Mouse (Mus musculus) lung, postnatal 0 days (tissue): ENCODE measurements around the gene Kcnq1. TPM values are rescaled to one million over a fixed set of nuclear protein-coding genes. Genes with fewer than 3 reads are reported as not detected.

Experiments
- ATAC-seq: fragments of 200-750 bp; cut with Nextera tagmentation; 2 replicates; pipeline ENCODE4 v1.8.0; 2017; ENCODE audit warnings: moderate library complexity
- DNase-seq: peaks from one replicate; pipeline ENCODE4 v3.0.0-alpha.2; 2016; ENCODE audit warnings: low spot score
- H3K27ac ChIP-seq: fragments of 300-500 bp; sonication (generic); 2 replicates; pipeline ENCODE4 v1.5.1; 2014; ENCODE audit warnings: antibody characterized with exemption, mild to moderate bottlenecking, low read length, mixed read lengths
- H3K27me3 ChIP-seq: fragments of 300-500 bp; sonication (generic); replicated peaks from 2 replicates; pipeline ENCODE4 v1.6.1; 2014; ENCODE audit warnings: low read length, mixed read lengths; ENCODE audit not compliant: insufficient read depth
- H3K36me3 ChIP-seq: fragments of 300-500 bp; sonication (generic); 2 replicates; pipeline ENCODE4 v1.6.1; 2014; ENCODE audit warnings: low read length, mixed read lengths; ENCODE audit not compliant: insufficient read depth
- H3K4me1 ChIP-seq: fragments of 300-500 bp; sonication (generic); 2 replicates; pipeline ENCODE4 v1.6.1; 2014; ENCODE audit warnings: antibody characterized with exemption, low read depth, low read length, mixed read lengths; ENCODE audit not compliant: insufficient read depth
- H3K4me2 ChIP-seq: fragments of 300-500 bp; sonication (generic); replicated peaks from 2 replicates; pipeline ENCODE4 v1.6.1; 2014; ENCODE audit warnings: low read depth, mild to moderate bottlenecking, low read length, moderate library complexity, mixed read lengths
- H3K4me3 ChIP-seq: fragments of 300-500 bp; sonication (generic); 2 replicates; pipeline ENCODE4 v1.5.1; 2014; ENCODE audit warnings: low read depth, low read length
- H3K9ac ChIP-seq: fragments of 300-500 bp; sonication (generic); replicated peaks from 2 replicates; pipeline ENCODE4 v1.6.1; 2014; ENCODE audit warnings: low read depth, mild to moderate bottlenecking
- H3K9me3 ChIP-seq: fragments of 300-500 bp; sonication (generic); 2 replicates; pipeline ENCODE4 v1.6.1; 2016; ENCODE audit warnings: low read length, mixed read lengths
- CTCF ChIP-seq: IDR thresholded peaks from 2 replicates; pipeline ENCODE4 v1.5.1; 2016; ENCODE audit warnings: antibody characterized with exemption, mild to moderate bottlenecking
- EP300 ChIP-seq: IDR thresholded peaks from 2 replicates; pipeline ENCODE4 v1.6.1; 2016; ENCODE audit warnings: antibody characterized with exemption, mild to moderate bottlenecking, control low read depth
- WGBS: fragments of 180-500 bp; shearing (Covaris S2); extraction: QIAGEN DNeasy Blood & Tissue Kit; methylation state at CpG from one replicate; pipeline ENCODE4 v1.1.7; 2014; 5-methylcytosine and 5-hydroxymethylcytosine counted together
- polyA plus RNA-seq: library from polyadenylated mRNA; unstranded; fragments of >200 nt; fragmentation: Nextera tagmentation; extraction: Ambion mirVana; gene quantifications from 2 replicates; pipeline ENCODE4 v1.2.1, GENCODE M21; 2015

Kcnq1 gene
- polyA plus RNA-seq, 1 experiment from 2014 or later, result 11.8 TPM

DNA sequence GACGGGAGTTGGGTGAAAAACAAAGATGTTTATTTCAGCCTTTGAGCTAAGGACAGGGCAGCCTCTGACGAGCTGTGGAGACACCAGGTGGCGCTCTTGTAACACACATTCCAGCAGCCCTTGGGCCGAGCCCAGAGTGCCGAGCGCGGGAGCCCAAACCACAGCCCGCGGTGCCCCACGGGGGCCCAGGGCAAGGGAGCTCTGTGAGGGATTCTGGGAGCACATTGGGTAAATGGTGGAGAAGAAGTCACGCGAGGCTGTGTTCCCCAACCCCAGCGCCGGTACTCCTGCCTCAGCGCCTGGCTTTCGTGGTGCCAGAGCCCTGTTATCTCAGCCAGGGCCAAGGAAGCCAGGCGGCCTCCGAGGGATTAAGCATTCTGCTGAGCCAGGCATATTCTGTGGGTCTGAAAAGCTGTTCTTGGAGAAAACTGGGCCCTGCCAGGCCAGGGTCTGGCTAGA is 47.8 kb downstream of the Kcnq1 start:
- TF ChIP-seq CTCF (peak; percentile 92), EP300 (no peak)
- WGBS, result 1% methylated on average over 18 of the region's 18 CpGs
- Histone ChIP-seq H3K9ac (no peak overlapping the region), H3K36me3 (no peaks in the 10 kb centered on the region), H3K27ac (no peak overlapping the region), H3K4me1 (peaks cover 8% of the 10 kb centered on the region; the same call in 1 of the 2 replicates), H3K4me3 (0 out of 2 replicates have a peak overlapping the region, but pooled peaks have one; percentile 14), H3K27me3 (no peaks in the 10 kb centered on the region), H3K9me3 (no peaks in the 10 kb centered on the region; the same call in 1 of the 2 replicates), H3K4me2 (peak overlapping the region; percentile 66)
- DNase-seq (peak; percentile 85), ATAC-seq (peak; percentile 91)

DNA sequence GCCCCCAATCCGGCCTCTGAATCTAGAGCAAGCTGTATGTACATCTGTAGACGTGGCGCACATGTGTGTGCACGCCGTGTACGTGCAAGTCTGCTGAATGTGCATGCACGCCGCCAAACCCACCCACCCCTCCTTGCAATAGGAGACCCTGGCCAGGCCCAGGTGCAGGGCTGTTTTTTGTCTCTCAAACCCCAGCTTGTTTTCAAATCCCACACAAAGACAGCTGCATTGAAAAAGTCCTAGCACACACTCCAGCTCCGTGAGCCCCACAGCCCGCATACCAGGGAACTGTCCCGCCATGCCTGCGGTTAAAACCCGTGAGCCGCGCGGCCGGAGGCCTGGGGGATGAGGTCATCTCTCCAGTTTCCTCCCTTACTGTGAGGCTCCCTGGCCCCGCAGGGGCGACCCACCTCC is 48.3 kb downstream of the Kcnq1 start:
- Histone ChIP-seq H3K36me3 (no peaks in the 10 kb centered on the region), H3K27ac (no peak overlapping the region), H3K9me3 (no peaks in the 10 kb centered on the region; the same call in 1 of the 2 replicates), H3K4me2 (peak overlapping the region; percentile 66; the same call in 1 of the 2 replicates), H3K4me3 (no peak overlapping the region), H3K9ac (0 out of 2 replicates have a peak overlapping the region, but pooled peaks have one; percentile 13), H3K27me3 (no peaks in the 10 kb centered on the region), H3K4me1 (peaks cover 8% of the 10 kb centered on the region; the same call in 1 of the 2 replicates)
- peak; percentile 63 for ATAC-seq
- TF ChIP-seq CTCF, result no peak
- TF ChIP-seq EP300, result no peak
- DNase-seq, result peak; percentile 43
- 16% methylated on average over 19 of the region's 19 CpGs for WGBS

- Histone ChIP-seq H3K36me3 (no peaks in the 10 kb centered on the region), H3K4me2 (no peak overlapping the region), H3K4me1 (peaks cover 8% of the 10 kb centered on the region; the same call in 1 of the 2 replicates), H3K4me3 (no peak overlapping the region), H3K9ac (no peak overlapping the region), H3K27me3 (no peaks in the 10 kb centered on the region), H3K9me3 (no peaks in the 10 kb centered on the region; the same call in 1 of the 2 replicates), H3K27ac (no peak overlapping the region)
- DNase-seq, result no peak
- no peak for TF ChIP-seq EP300
- no peak for TF ChIP-seq CTCF
- no peak for ATAC-seq
- 55% methylated on average over 5 of the region's 5 CpGs for WGBS
Observed at GRCm38 (mm10) chr7:143155257-143155656, 49.1 kb downstream of the Kcnq1 start.

DNA sequence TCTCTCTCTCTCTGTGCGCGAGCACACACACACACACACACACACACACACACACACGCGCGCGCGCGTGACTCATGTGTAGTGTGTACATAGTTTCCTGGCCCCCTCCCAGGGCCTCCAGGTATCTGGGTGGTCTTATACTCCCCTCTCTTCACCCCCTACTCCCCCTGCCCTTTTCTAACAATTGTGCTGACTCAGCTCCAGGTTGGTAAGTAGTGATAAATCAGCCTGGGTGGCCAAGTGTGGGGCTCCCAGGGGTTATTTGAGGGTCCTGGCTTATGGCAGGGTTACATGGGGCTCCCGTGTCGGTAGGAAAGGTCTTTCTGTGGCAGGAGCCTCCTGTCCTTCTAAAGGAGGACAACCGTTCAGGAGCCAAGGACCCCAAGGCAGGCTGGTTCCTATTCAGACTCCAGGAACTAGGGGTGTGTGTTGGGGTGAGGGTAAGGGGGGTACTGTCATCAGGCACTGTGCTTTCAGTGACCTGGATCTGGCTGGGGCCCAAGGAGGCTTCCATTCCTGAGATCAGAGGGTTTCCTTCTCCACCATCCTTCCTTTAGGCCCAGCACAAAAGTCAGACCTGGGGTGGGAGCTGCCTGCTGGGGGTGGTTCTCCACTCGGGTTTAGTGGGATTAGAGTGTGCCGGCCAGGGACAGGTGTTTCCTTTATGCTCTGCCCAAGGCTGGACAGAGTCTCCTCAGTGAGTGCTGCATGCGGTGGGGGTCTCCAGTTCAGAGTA is 52.7 kb downstream of the Kcnq1 start:
- Histone ChIP-seq H3K27ac (no peak overlapping the region), H3K27me3 (no peaks in the 10 kb centered on the region), H3K4me1 (peaks cover 8% of the 10 kb centered on the region; the same call in 1 of the 2 replicates), H3K4me2 (no peak overlapping the region), H3K9me3 (no peaks in the 10 kb centered on the region; the same call in 1 of the 2 replicates), H3K36me3 (no peaks in the 10 kb centered on the region), H3K9ac (no peak overlapping the region), H3K4me3 (no peak overlapping the region)
- ATAC-seq, result no peak
- TF ChIP-seq CTCF (no peak), EP300 (no peak)
- DNase-seq, result no peak
- WGBS, result 68% methylated on average over 12 of the region's 14 CpGs

GRCm38 (mm10) chr7:143159446-143159845 is 53.3 kb downstream of the Kcnq1 start:
- Histone ChIP-seq H3K27ac (no peak overlapping the region), H3K27me3 (no peaks in the 10 kb centered on the region), H3K9ac (no peak overlapping the region), H3K4me3 (no peak overlapping the region), H3K36me3 (no peaks in the 10 kb centered on the region), H3K4me1 (peaks cover 6% of the 10 kb centered on the region; the same call in 1 of the 2 replicates), H3K9me3 (no peaks in the 10 kb centered on the region; the same call in 1 of the 2 replicates), H3K4me2 (no peak overlapping the region)
- no peak for ATAC-seq
- DNase-seq, result no peak
- 64% methylated on average over 11 of the region's 11 CpGs for WGBS
- TF ChIP-seq EP300 (no peak), CTCF (no peak)

- 44% methylated on average over 5 of the region's 5 CpGs for WGBS
- H3K27ac ChIP-seq, result no peak overlapping the region
- no peaks in the 10 kb centered on the region for H3K27me3 ChIP-seq
- ATAC-seq (no peak), DNase-seq (no peak)
- H3K36me3 ChIP-seq, result no peaks in the 10 kb centered on the region
- H3K9me3 ChIP-seq, result no peaks in the 10 kb centered on the region; the same call in 1 of the 2 replicates
- no peak overlapping the region for H3K4me2 ChIP-seq
- H3K4me1 ChIP-seq, result no peaks in the 10 kb centered on the region
- TF ChIP-seq EP300 (no peak), CTCF (no peak)
- no peak overlapping the region for H3K4me3 ChIP-seq
- H3K9ac ChIP-seq, result no peak overlapping the region
Observed at GRCm38 (mm10) chr7:143160057-143160456, 53.9 kb downstream of the Kcnq1 start.
